Mouse (Mus musculus) midbrain, embryonic 16.5 days (tissue): ENCODE results near the gene Shf. TPM values are rescaled to one million over a fixed set of nuclear protein-coding genes. Genes with fewer than 3 reads are reported as not detected.
"Not testable (repeated sequence)": the region's sequence is repeated elsewhere in the genome, so short reads cannot be mapped to it uniquely, and the experiment has no call there.

Source experiments
- ATAC-seq: fragments of 200-750 bp; cut with Nextera tagmentation; 2 replicates; pipeline ENCODE4 v1.8.0; 2017; ENCODE audit warnings: moderate TSS enrichment
- H3K27ac ChIP-seq: fragments of 300-500 bp; sonication (generic); 2 replicates; pipeline ENCODE4 v1.5.1; 2014; ENCODE audit warnings: mild to moderate bottlenecking, low read length, mixed read lengths
- H3K27me3 ChIP-seq: fragments of 300-500 bp; sonication (generic); 2 replicates; pipeline ENCODE4 v1.6.1; 2014; ENCODE audit warnings: low read depth, low read length, mixed read lengths; ENCODE audit not compliant: control insufficient read depth, insufficient read depth
- H3K36me3 ChIP-seq: fragments of 300-500 bp; sonication (generic); 2 replicates; pipeline ENCODE4 v1.6.1; 2014; ENCODE audit warnings: mild to moderate bottlenecking, low read length, moderate library complexity, mixed read lengths; ENCODE audit not compliant: control insufficient read depth, insufficient read depth
- H3K4me1 ChIP-seq: fragments of 300-500 bp; sonication (generic); 2 replicates; pipeline ENCODE4 v1.6.1; 2014; ENCODE audit warnings: mild to moderate bottlenecking, low read length, mixed read lengths; ENCODE audit not compliant: control insufficient read depth, insufficient read depth
- H3K4me2 ChIP-seq: fragments of 300-500 bp; sonication (generic); 2 replicates; pipeline ENCODE4 v1.6.1; 2014; ENCODE audit warnings: mild to moderate bottlenecking, low read length, mixed read lengths
- H3K4me3 ChIP-seq: fragments of 300-500 bp; sonication (generic); 2 replicates; pipeline ENCODE4 v1.5.1; 2014; ENCODE audit warnings: low read depth, mild to moderate bottlenecking, low read length, moderate library complexity, mixed read lengths
- H3K9ac ChIP-seq: fragments of 300-500 bp; sonication (generic); 2 replicates; pipeline ENCODE4 v1.6.1; 2014; ENCODE audit warnings: low read depth, low read length, mixed read lengths
- H3K9me3 ChIP-seq: fragments of 300-500 bp; sonication (generic); replicated peaks from 2 replicates; pipeline ENCODE4 v1.6.1; 2014; ENCODE audit warnings: mild to moderate bottlenecking, low read length, mixed read lengths; ENCODE audit not compliant: control insufficient read depth, poor library complexity, severe bottlenecking
- WGBS: fragments of 180-500 bp; shearing (Covaris S2); extraction: QIAGEN DNeasy Blood & Tissue Kit; methylation state at CpG from one replicate; pipeline ENCODE4 v1.1.7; 2014; 5-methylcytosine and 5-hydroxymethylcytosine counted together
- polyA plus RNA-seq: library from polyadenylated mRNA; unstranded; fragments of >200 nt; fragmentation: Nextera tagmentation; extraction: Ambion mirVana; gene quantifications from 2 replicates; pipeline ENCODE4 v1.2.1, GENCODE M21; 2015

Gene Shf
- 8.9 and 9.5 TPM in 2 replicates for polyA plus RNA-seq

GRCm38 (mm10) chr2:122368995-122369739 lies at the start of gene Shf:
Gene Shf (minus strand): TSS chr2:122369162.
- H3K9ac ChIP-seq, result peak within 1 kb of the TSS; percentile 96
- H3K9me3 ChIP-seq, result no peaks in the 10 kb centered on the region
- 2% methylated on average over 28 of the region's 54 CpGs for WGBS
- H3K36me3 ChIP-seq, result no peaks in the 10 kb centered on the region
- H3K4me1 ChIP-seq, result peaks cover 26% of the 10 kb centered on the region
- ATAC-seq, result peak; percentile 88
- peak within 1 kb of the TSS; percentile 87 for H3K4me2 ChIP-seq
- peak within 1 kb of the TSS; percentile 95 for H3K4me3 ChIP-seq
- H3K27ac ChIP-seq, result peak within 1 kb of the TSS; percentile 65
- no peaks in the 10 kb centered on the region for H3K27me3 ChIP-seq

- WGBS, result 82% methylated on average over 7 of the region's 7 CpGs
- no peak overlapping the region for H3K9ac ChIP-seq
- no peak for ATAC-seq
Measured at GRCm38 (mm10) chr2:122408928-122409327, 40.0 kb upstream of the Shf start.

GRCm38 (mm10) chr2:122407607-122408006 lies 38.6 kb upstream of the Shf start:
- no peak for ATAC-seq
- Histone ChIP-seq H3K4me2 (no peak overlapping the region), H3K4me3 (no peak overlapping the region), H3K4me1 (no peaks in the 10 kb centered on the region), H3K9ac (no peak overlapping the region), H3K27ac (no peak overlapping the region), H3K27me3 (no peaks in the 10 kb centered on the region), H3K9me3 (no peaks in the 10 kb centered on the region), H3K36me3 (no peaks in the 10 kb centered on the region)
- 98% methylated on average over 2 of the region's 2 CpGs for WGBS

More at GRCm38 (mm10) chr2:122408928-122409327, 40.0 kb upstream of the Shf start:
- Histone ChIP-seq H3K4me3 (no peak overlapping the region), H3K4me1 (no peaks in the 10 kb centered on the region), H3K9me3 (no peaks in the 10 kb centered on the region), H3K36me3 (no peaks in the 10 kb centered on the region), H3K27ac (no peak overlapping the region), H3K27me3 (no peaks in the 10 kb centered on the region), H3K4me2 (no peak overlapping the region)

- Histone ChIP-seq H3K27ac (no peak overlapping the region), H3K9me3 (no peaks in the 10 kb centered on the region), H3K4me2 (no peak overlapping the region), H3K9ac (no peak overlapping the region), H3K36me3 (no peaks in the 10 kb centered on the region), H3K27me3 (no peaks in the 10 kb centered on the region), H3K4me3 (no peak overlapping the region), H3K4me1 (no peaks in the 10 kb centered on the region)
- no peak for ATAC-seq
- 95% methylated on average over 1 of the region's 1 CpGs for WGBS
Measured at GRCm38 (mm10) chr2:122396150-122396549, 27.2 kb upstream of the Shf start.

- not testable (repeated sequence) for H3K9me3 ChIP-seq, H3K27ac ChIP-seq, H3K4me2 ChIP-seq, H3K4me1 ChIP-seq, H3K4me3 ChIP-seq, H3K36me3 ChIP-seq, H3K9ac ChIP-seq, ATAC-seq, H3K27me3 ChIP-seq
- 97% methylated on average over 3 of the region's 3 CpGs for WGBS
Measured at GRCm38 (mm10) chr2:122387135-122387534, 18.2 kb upstream of the Shf start.

- H3K27ac ChIP-seq, result no peak overlapping the region
- no peaks in the 10 kb centered on the region for H3K36me3 ChIP-seq
- ATAC-seq, result no peak
- H3K4me2 ChIP-seq, result no peak overlapping the region
- no peak overlapping the region for H3K4me3 ChIP-seq
- no peaks in the 10 kb centered on the region for H3K27me3 ChIP-seq
- H3K9ac ChIP-seq, result no peak overlapping the region
- H3K4me1 ChIP-seq, result no peaks in the 10 kb centered on the region
- WGBS, result 40% methylated on average over 3 of the region's 3 CpGs
- H3K9me3 ChIP-seq, result no peaks in the 10 kb centered on the region
Measured at GRCm38 (mm10) chr2:122385095-122385494, 16.1 kb upstream of the Shf start.

- Histone ChIP-seq H3K27ac (no peak overlapping the region), H3K4me1 (no peaks in the 10 kb centered on the region), H3K4me2 (no peak overlapping the region), H3K9me3 (no peaks in the 10 kb centered on the region), H3K27me3 (no peaks in the 10 kb centered on the region), H3K4me3 (no peak overlapping the region), H3K36me3 (no peaks in the 10 kb centered on the region), H3K9ac (no peak overlapping the region)
- no peak for ATAC-seq
- 88% methylated on average over 6 of the region's 6 CpGs for WGBS
Measured at GRCm38 (mm10) chr2:122382121-122382520, 13.2 kb upstream of the Shf start.

- Histone ChIP-seq H3K36me3 (no peaks in the 10 kb centered on the region), H3K9ac (no peak overlapping the region), H3K4me3 (no peak overlapping the region), H3K4me1 (no peaks in the 10 kb centered on the region), H3K4me2 (no peak overlapping the region), H3K9me3 (no peaks in the 10 kb centered on the region), H3K27me3 (no peaks in the 10 kb centered on the region), H3K27ac (no peak overlapping the region)
- 78% methylated on average over 16 of the region's 16 CpGs for WGBS
- no peak for ATAC-seq
Measured at GRCm38 (mm10) chr2:122381329-122382103, 12.6 kb upstream of the Shf start.

GRCm38 (mm10) chr2:122380768-122381311 lies 11.9 kb upstream of the Shf start:
- WGBS, result 11% methylated on average over 11 of the region's 11 CpGs
- ATAC-seq, result no peak
- Histone ChIP-seq H3K4me1 (peaks cover 3% of the 10 kb centered on the region; the same call in 1 of the 2 replicates), H3K9me3 (no peaks in the 10 kb centered on the region), H3K27me3 (no peaks in the 10 kb centered on the region), H3K36me3 (no peaks in the 10 kb centered on the region), H3K27ac (no peak overlapping the region), H3K4me2 (peak overlapping the region; percentile 38), H3K4me3 (peak overlapping the region; percentile 15; the same call in 1 of the 2 replicates), H3K9ac (no peak overlapping the region)
